Mouse (Mus musculus): ENCODE data around the gene Ap5z1. TPM values are rescaled to one million over a fixed set of nuclear protein-coding genes. Genes with fewer than 3 reads are reported as not detected.

The Ap5z1 gene
- total and polyA plus RNA-seq, 3 experiments: 11.5 to 37.7 (median 14.1) TPM

DNA sequence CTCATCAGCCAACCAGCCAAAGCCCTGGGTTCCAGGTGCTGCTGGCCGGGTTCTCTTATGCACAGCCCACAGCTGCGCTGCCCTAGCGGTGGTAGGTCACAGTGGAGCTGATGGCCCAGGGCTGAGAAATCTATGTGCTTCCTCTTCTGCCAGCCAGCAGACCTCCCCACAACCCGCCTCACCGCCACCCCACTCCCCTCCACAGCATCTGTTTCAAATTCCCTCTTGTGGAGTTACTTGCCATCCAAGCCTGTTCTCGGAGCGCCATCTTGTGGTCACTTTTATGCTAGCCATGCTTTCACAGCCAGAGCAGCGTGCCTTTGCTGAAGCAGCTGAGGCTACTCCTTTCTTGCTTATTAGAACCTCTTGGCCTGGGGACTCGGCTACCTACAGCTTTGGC lies 15.7 kb upstream of the Ap5z1 start:
- Histone ChIP-seq H3K4me1 (ENCODE audit: insufficient read depth, low read depth, low read length) (peaks cover 42% of the 10 kb centered on the region), H3K4me3 (ENCODE audit: low read depth, low read length) (no peak overlapping the region), H3K36me3 (replicated peaks) (peaks cover 98% of the 10 kb centered on the region), H3K9me3 (replicated peaks) (no peaks in the 10 kb centered on the region), H3K27me3 (ENCODE audit: insufficient read depth, low read length) (no peaks in the 10 kb centered on the region)
- no peak for TF ChIP-seq TAL1 (conservative IDR thresholded peaks at IDR 0.05; ENCODE audit: low read depth, low read length)
- peak; percentile 89 for TF ChIP-seq CTCF (IDR thresholded peaks at IDR 0.05; ENCODE audit: low read depth, low read length)
- no peak for TF ChIP-seq POLR2AphosphoS5 (IDR thresholded peaks at IDR 0.05; ENCODE audit: insufficient replicate concordance, low read depth, low read length)
- no peak for TF ChIP-seq GATA2 (IDR thresholded peaks at IDR 0.05; ENCODE audit: borderline replicate concordance, low read depth, low read length)
- TF ChIP-seq GATA1 (IDR thresholded peaks at IDR 0.05; ENCODE audit: borderline replicate concordance, low read length): no peak
- DNase-seq (ENCODE audit: low spot score) (peak; percentile 88), ATAC-seq (ENCODE audit: extremely low read depth, insufficient number of reproducible peaks, low FRiP score, poor library complexity, severe bottlenecking) (peak; percentile 76)

- Histone ChIP-seq H3K27me3 (ENCODE audit: insufficient read depth, low read length) (no peaks in the 10 kb centered on the region), H3K4me1 (ENCODE audit: insufficient read depth, low read depth, low read length) (peaks cover 39% of the 10 kb centered on the region), H3K4me3 (ENCODE audit: low read depth, low read length) (no peak overlapping the region), H3K36me3 (replicated peaks) (peaks cover 99% of the 10 kb centered on the region), H3K9me3 (replicated peaks) (no peaks in the 10 kb centered on the region)
- ATAC-seq (ENCODE audit: extremely low read depth, insufficient number of reproducible peaks, low FRiP score, poor library complexity, severe bottlenecking) (no peak), DNase-seq (ENCODE audit: low spot score) (no peak)
- TF ChIP-seq POLR2AphosphoS5 (IDR thresholded peaks at IDR 0.05; ENCODE audit: insufficient replicate concordance, low read depth, low read length) (no peak), TAL1 (conservative IDR thresholded peaks at IDR 0.05; ENCODE audit: low read depth, low read length) (no peak), CTCF (IDR thresholded peaks at IDR 0.05; ENCODE audit: low read depth, low read length) (no peak), GATA1 (IDR thresholded peaks at IDR 0.05; ENCODE audit: borderline replicate concordance, low read length) (no peak), GATA2 (IDR thresholded peaks at IDR 0.05; ENCODE audit: borderline replicate concordance, low read depth, low read length) (no peak)
Measured at GRCm38 (mm10) chr5:142448623-142449022, 15.1 kb upstream of the Ap5z1 start.

DNA sequence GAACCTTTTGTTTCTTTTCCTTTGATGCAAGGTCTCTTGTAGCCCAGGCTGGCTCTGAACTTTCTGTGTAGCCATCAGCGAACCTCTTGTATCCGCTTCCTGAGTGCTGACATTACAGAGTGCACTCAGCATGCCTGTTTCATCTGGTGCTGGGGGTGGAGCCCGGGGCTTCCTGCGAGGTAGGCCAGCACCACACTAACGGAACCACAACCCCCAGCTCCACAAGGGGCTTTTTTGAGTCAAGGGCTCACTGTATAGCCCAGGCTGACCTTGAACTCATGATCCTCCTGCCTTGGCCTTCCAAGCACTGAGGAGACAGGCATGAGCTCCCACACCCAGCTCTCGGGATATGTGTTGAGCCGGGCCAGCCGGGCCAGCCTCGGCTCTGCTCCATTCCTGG lies 12.9 kb upstream of the Ap5z1 start:
- H3K27me3 ChIP-seq (ENCODE audit: insufficient read depth, low read length): no peaks in the 10 kb centered on the region
- DNase-seq (ENCODE audit: low spot score) (no peak), ATAC-seq (ENCODE audit: extremely low read depth, insufficient number of reproducible peaks, low FRiP score, poor library complexity, severe bottlenecking) (no peak)
- no peaks in the 10 kb centered on the region for H3K9me3 ChIP-seq (replicated peaks)
- no peak for TF ChIP-seq GATA1 (IDR thresholded peaks at IDR 0.05; ENCODE audit: borderline replicate concordance, low read length)
- TF ChIP-seq TAL1 (conservative IDR thresholded peaks at IDR 0.05; ENCODE audit: low read depth, low read length): no peak
- no peak for TF ChIP-seq CTCF (IDR thresholded peaks at IDR 0.05; ENCODE audit: low read depth, low read length)
- H3K4me1 ChIP-seq (ENCODE audit: insufficient read depth, low read depth, low read length): peaks cover 19% of the 10 kb centered on the region
- no peak overlapping the region for H3K4me3 ChIP-seq (ENCODE audit: low read depth, low read length)
- H3K36me3 ChIP-seq (replicated peaks): peaks cover 98% of the 10 kb centered on the region

DNA sequence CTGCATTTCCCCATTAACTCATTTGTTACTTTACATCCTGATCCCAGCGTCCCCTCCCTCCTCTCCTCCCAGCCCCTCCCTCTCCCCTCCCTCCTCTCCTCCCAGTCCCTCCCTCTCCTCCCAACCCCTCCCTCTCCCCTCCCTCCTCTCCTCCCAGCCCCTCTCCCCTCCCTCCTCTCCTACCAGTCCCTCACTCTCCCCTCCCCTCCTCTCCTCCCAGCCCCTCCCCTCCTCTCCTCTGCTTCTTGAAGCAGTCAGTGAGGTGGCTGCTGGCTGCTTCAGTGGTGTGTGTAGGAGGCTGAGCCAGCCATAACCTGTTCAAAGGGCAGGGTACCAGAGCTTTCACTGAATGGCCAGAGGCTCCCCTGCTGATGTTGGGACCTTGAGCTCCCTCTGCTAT lies 12.0 kb upstream of the Ap5z1 start:
- peak; percentile 18; the same call in 1 of the 2 replicates for ATAC-seq (ENCODE audit: extremely low read depth, insufficient number of reproducible peaks, low FRiP score, poor library complexity, severe bottlenecking)
- no peaks in the 10 kb centered on the region for H3K9me3 ChIP-seq (replicated peaks)
- peaks cover 14% of the 10 kb centered on the region for H3K4me1 ChIP-seq (ENCODE audit: insufficient read depth, low read depth, low read length)
- DNase-seq (ENCODE audit: low spot score): no peak
- TF ChIP-seq TAL1 (conservative IDR thresholded peaks at IDR 0.05; ENCODE audit: low read depth, low read length) (no peak), GATA2 (IDR thresholded peaks at IDR 0.05; ENCODE audit: borderline replicate concordance, low read depth, low read length) (no peak), CTCF (IDR thresholded peaks at IDR 0.05; ENCODE audit: low read depth, low read length) (no peak), GATA1 (IDR thresholded peaks at IDR 0.05; ENCODE audit: borderline replicate concordance, low read length) (no peak), POLR2AphosphoS5 (IDR thresholded peaks at IDR 0.05; ENCODE audit: insufficient replicate concordance, low read depth, low read length) (no peak)
- peaks cover 98% of the 10 kb centered on the region for H3K36me3 ChIP-seq (replicated peaks)
- no peak overlapping the region for H3K4me3 ChIP-seq (ENCODE audit: low read depth, low read length)
- H3K27me3 ChIP-seq (ENCODE audit: insufficient read depth, low read length): no peaks in the 10 kb centered on the region

GRCm38 (mm10) chr5:142453742-142454141 lies 10.0 kb upstream of the Ap5z1 start:
- DNase-seq (ENCODE audit: low spot score): no peak
- no peaks in the 10 kb centered on the region for H3K9me3 ChIP-seq (replicated peaks)
- H3K27me3 ChIP-seq (ENCODE audit: insufficient read depth, low read length): no peaks in the 10 kb centered on the region
- ATAC-seq (ENCODE audit: extremely low read depth, insufficient number of reproducible peaks, low FRiP score, poor library complexity, severe bottlenecking): no peak
- no peak for TF ChIP-seq GATA2 (IDR thresholded peaks at IDR 0.05; ENCODE audit: borderline replicate concordance, low read depth, low read length)
- no peak for TF ChIP-seq CTCF (IDR thresholded peaks at IDR 0.05; ENCODE audit: low read depth, low read length)
- no peak for TF ChIP-seq TAL1 (conservative IDR thresholded peaks at IDR 0.05; ENCODE audit: low read depth, low read length)
- TF ChIP-seq POLR2AphosphoS5 (IDR thresholded peaks at IDR 0.05; ENCODE audit: insufficient replicate concordance, low read depth, low read length): no peak
- TF ChIP-seq GATA1 (IDR thresholded peaks at IDR 0.05; ENCODE audit: borderline replicate concordance, low read length): no peak
- H3K4me1 ChIP-seq (ENCODE audit: insufficient read depth, low read depth, low read length): peaks cover 10% of the 10 kb centered on the region
- H3K4me3 ChIP-seq (ENCODE audit: low read depth, low read length): no peak overlapping the region
- peaks cover 98% of the 10 kb centered on the region for H3K36me3 ChIP-seq (replicated peaks)

DNA sequence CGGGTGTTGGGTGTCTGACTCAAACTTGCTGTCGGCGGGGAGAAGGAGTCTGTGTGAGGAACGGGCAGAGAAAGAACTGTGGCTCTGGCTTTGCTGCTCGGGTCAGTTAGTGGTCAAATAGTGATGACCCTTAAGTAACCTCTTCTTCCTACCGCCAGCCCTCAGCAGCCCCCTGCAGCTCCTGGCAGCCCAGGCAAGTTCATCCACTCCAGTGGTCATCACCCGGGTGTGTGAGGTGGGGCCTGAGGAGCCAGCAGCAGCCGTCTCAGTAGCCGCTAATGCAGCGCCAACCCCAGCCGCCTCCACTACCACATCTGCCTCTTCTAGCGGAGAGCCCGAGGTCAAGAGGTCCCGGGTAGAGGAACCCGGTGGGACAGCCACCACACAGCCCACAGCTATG lies 7.4 kb upstream of the Ap5z1 start:
- ATAC-seq (ENCODE audit: extremely low read depth, insufficient number of reproducible peaks, low FRiP score, poor library complexity, severe bottlenecking) (no peak), DNase-seq (ENCODE audit: low spot score) (no peak)
- Histone ChIP-seq H3K4me1 (ENCODE audit: insufficient read depth, low read depth, low read length) (peaks cover 17% of the 10 kb centered on the region), H3K27me3 (ENCODE audit: insufficient read depth, low read length) (no peaks in the 10 kb centered on the region), H3K9me3 (replicated peaks) (no peaks in the 10 kb centered on the region), H3K4me3 (ENCODE audit: low read depth, low read length) (no peak overlapping the region), H3K36me3 (replicated peaks) (peaks cover 95% of the 10 kb centered on the region)
- TF ChIP-seq GATA1 (IDR thresholded peaks at IDR 0.05; ENCODE audit: borderline replicate concordance, low read length) (no peak), POLR2AphosphoS5 (IDR thresholded peaks at IDR 0.05; ENCODE audit: insufficient replicate concordance, low read depth, low read length) (no peak), CTCF (IDR thresholded peaks at IDR 0.05; ENCODE audit: low read depth, low read length) (no peak), GATA2 (IDR thresholded peaks at IDR 0.05; ENCODE audit: borderline replicate concordance, low read depth, low read length) (no peak), TAL1 (conservative IDR thresholded peaks at IDR 0.05; ENCODE audit: low read depth, low read length) (no peak)
